Mouse (Mus musculus) ES-E14 (cell line): ENCODE measurements around the gene Daam1. TPM values are rescaled to one million over a fixed set of nuclear protein-coding genes. Genes with fewer than 3 reads are reported as not detected.

ENCODE experiments used
- DNase-seq: peaks from one replicate; pipeline ENCODE4 v3.0.0-alpha.2; 2013; ENCODE audit warnings: low read depth, low spot score
- H3K27ac ChIP-seq: 2 replicates; pipeline ENCODE4 v1.5.1; 2012; ENCODE audit warnings: low read depth, mild to moderate bottlenecking, low read length, moderate library complexity, mixed read lengths; ENCODE audit not compliant: poor library complexity, insufficient read depth, severe bottlenecking
- H3K36me3 ChIP-seq: 2 replicates; pipeline ENCODE4 v1.6.1; 2012; ENCODE audit warnings: mild to moderate bottlenecking, low read length, moderate library complexity, mixed read lengths; ENCODE audit not compliant: control insufficient read depth, poor library complexity, insufficient read depth, severe bottlenecking
- H3K4me1 ChIP-seq, 2 experiments: fragments of 150-350 bp in 1 of 2; sonication (generic) in 1 of 2; 2 replicates each; pipeline ENCODE4 v1.6.1; 2012; ENCODE audit warnings: low read length in 2 of 2, mild to moderate bottlenecking in 1 of 2, mixed read lengths in 1 of 2; ENCODE audit not compliant: control insufficient read depth in 2 of 2, insufficient read depth in 2 of 2, poor library complexity in 1 of 2
- H3K4me3 ChIP-seq, 2 experiments: fragments of 150-350 bp in 1 of 2; sonication (generic) in 1 of 2; 2 replicates each; pipeline ENCODE4 v1.5.1; 2012; ENCODE audit warnings: low read length in 2 of 2, low read depth in 1 of 2, mild to moderate bottlenecking in 1 of 2, mixed read lengths in 1 of 2; ENCODE audit not compliant: insufficient read depth in 1 of 2, poor library complexity in 1 of 2, severe bottlenecking in 1 of 2
- H3K9ac ChIP-seq: 2 replicates; pipeline ENCODE4 v1.6.1; 2012; ENCODE audit warnings: low read depth, mild to moderate bottlenecking, low read length, mixed read lengths; ENCODE audit not compliant: poor library complexity, insufficient read depth, severe bottlenecking
- H3K9me3 ChIP-seq: fragments of 150-350 bp; sonication (generic); 2 replicates; pipeline ENCODE4 v1.6.1; 2012; ENCODE audit warnings: low read depth, mild to moderate bottlenecking, low read length; ENCODE audit not compliant: control insufficient read depth, insufficient read depth
- CHD2 ChIP-seq: IDR thresholded peaks from 2 replicates; pipeline ENCODE4 v1.6.1; 2014; ENCODE audit warnings: mild to moderate bottlenecking, low read depth, low read length, inconsistent platforms
- HCFC1 ChIP-seq: IDR thresholded peaks from 2 replicates; pipeline ENCODE4 v1.6.1; 2012; ENCODE audit warnings: low read length, inconsistent platforms, borderline replicate concordance; ENCODE audit not compliant: insufficient read depth
- MAFK ChIP-seq: IDR thresholded peaks from 2 replicates; pipeline ENCODE4 v1.6.1; 2014; ENCODE audit warnings: mild to moderate bottlenecking, low read depth, low read length, inconsistent platforms; ENCODE audit not compliant: insufficient read depth
- ZC3H11A ChIP-seq: IDR thresholded peaks from 2 replicates; pipeline ENCODE4 v1.6.1; 2012; ENCODE audit warnings: low read depth, mild to moderate bottlenecking, inconsistent platforms, low read length, borderline replicate concordance
- ZNF384 ChIP-seq: IDR thresholded peaks from 2 replicates; pipeline ENCODE4 v1.6.1; 2012; ENCODE audit warnings: low read depth, low read length, inconsistent platforms
- in situ Hi-C, 2 experiments: fragments of 600-800 bp; cut with MboI; formaldehyde crosslinking; loops; one replicate each; pipeline ENCODE4 v1.15.1; 2025; ENCODE audit warnings: low sequenced_read_pairs in 2 of 2, inconsistent platforms in 1 of 2; ENCODE audit not compliant: unreplicated experiment in 2 of 2
- total RNA-seq: library from RNA; depleted of rRNA; stranded (reverse); fragments of 300-350 nt; gene quantifications from 2 replicates; pipeline ENCODE4 v1.2.3, GENCODE M21; 2012

Gene Daam1
- total RNA-seq, 1 experiment: 15.8 TPM

DNA sequence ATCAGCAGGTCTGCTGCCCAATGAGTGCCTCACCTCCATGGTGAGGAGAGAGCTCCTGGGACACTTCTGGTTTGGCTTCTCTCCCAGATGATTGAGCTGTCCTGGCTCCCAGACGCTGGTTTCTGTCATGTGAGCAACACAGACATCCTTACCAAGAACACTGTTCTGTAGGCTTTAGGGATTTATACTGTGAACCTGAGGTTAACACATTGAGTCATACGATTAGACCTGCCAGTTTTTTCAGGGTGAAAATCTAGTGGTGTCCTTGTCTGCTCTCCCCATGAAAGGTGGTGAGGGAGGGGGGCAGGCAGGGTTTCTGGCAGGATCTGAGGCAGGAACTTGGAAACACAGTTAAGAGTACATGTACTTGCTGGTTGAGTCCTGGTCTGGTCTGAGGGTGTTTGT is 54.3 kb downstream of the Daam1 start:
- Histone ChIP-seq H3K36me3 (no peaks in the 10 kb centered on the region), H3K4me3 (no peak overlapping the region), H3K4me1 (peaks cover 2 to 14% of the 10 kb centered on the region in 2 experiments; a peak in 2 of 4 replicates), H3K9me3 (no peaks in the 10 kb centered on the region), H3K9ac (no peak overlapping the region), H3K27ac (no peak overlapping the region)
- in situ Hi-C loops: no loop called here
- TF ChIP-seq CHD2: no peak
- no peak for TF ChIP-seq MAFK
- TF ChIP-seq ZNF384: no peak
- no peak for TF ChIP-seq ZC3H11A
- no peak for TF ChIP-seq HCFC1
- no peak for DNase-seq

GRCm38 (mm10) chr12:71885717-71886116 is 54.8 kb downstream of the Daam1 start:
- Histone ChIP-seq H3K4me3 (no peak overlapping the region), H3K9ac (no peak overlapping the region), H3K4me1 (peaks cover 2 to 14% of the 10 kb centered on the region in 2 experiments; a peak in 2 of 4 replicates), H3K27ac (no peak overlapping the region), H3K36me3 (no peaks in the 10 kb centered on the region), H3K9me3 (no peaks in the 10 kb centered on the region)
- in situ Hi-C loops: no loop called here
- TF ChIP-seq ZNF384 (no peak), CHD2 (no peak), ZC3H11A (no peak), HCFC1 (no peak), MAFK (no peak)
- DNase-seq: no peak

DNA sequence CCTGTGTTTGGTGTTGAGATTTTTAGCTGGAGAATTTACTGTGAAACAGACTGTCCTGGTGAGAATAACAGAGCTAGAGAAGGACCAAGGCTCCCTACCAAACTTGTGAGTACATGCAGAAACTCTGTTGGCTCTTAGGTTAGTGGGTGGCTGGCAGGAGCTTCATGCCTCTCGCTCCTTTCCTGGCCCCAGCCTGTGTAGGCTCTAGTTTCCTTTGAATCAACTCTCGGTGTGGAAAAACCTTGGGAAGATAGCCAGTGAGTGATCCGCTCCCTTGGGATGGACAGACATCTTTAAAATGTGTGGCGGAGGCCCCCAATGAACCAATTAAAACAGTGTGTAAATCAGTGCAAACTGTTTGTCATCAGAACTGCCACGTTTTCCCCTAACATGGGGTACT is 55.5 kb downstream of the Daam1 start:
- H3K4me3 ChIP-seq: no peak overlapping the region
- TF ChIP-seq ZC3H11A: no peak
- no peak for TF ChIP-seq ZNF384
- TF ChIP-seq CHD2: no peak
- TF ChIP-seq MAFK: no peak
- no peak for TF ChIP-seq HCFC1
- in situ Hi-C loops: no loop called here

DNA sequence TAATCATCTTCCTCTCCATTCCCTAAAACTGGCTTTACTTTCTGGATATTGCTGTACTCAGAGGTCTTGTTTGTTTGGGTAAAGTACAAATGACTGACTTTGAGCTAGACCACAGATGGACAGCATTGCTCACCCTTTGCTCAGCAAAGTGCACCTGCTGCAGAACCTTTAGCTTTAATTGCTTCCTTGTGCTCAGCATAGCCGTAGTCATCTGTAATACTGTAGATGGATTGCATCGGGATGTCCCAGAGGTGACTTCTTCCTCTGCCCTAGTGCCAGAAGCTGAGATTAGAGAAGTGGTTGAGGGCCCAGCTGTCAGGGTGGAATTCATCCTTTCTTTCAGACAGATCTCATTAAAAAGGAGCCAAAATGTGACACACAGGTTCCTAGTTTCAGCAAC is 56.1 kb downstream of the Daam1 start:
- no peak overlapping the region for H3K9ac ChIP-seq
- in situ Hi-C loops: no loop called here
- no peak overlapping the region for H3K27ac ChIP-seq
- TF ChIP-seq CHD2 (no peak), ZNF384 (no peak), ZC3H11A (no peak), HCFC1 (no peak), MAFK (no peak)
- H3K9me3 ChIP-seq: no peaks in the 10 kb centered on the region
- H3K4me3 ChIP-seq: no peak overlapping the region
- DNase-seq: no peak
- H3K4me1 ChIP-seq: peaks cover 2 to 14% of the 10 kb centered on the region in 2 experiments; a peak in 2 of 4 replicates
- H3K36me3 ChIP-seq: no peaks in the 10 kb centered on the region

More for the DNA sequence above, 55.5 kb downstream of the Daam1 start:
- DNase-seq: no peak
- H3K36me3 ChIP-seq: no peaks in the 10 kb centered on the region
- H3K4me1 ChIP-seq: peaks cover 2 to 14% of the 10 kb centered on the region in 2 experiments; a peak in 2 of 4 replicates
- H3K9ac ChIP-seq: no peak overlapping the region
- no peak overlapping the region for H3K27ac ChIP-seq
- no peaks in the 10 kb centered on the region for H3K9me3 ChIP-seq

DNA sequence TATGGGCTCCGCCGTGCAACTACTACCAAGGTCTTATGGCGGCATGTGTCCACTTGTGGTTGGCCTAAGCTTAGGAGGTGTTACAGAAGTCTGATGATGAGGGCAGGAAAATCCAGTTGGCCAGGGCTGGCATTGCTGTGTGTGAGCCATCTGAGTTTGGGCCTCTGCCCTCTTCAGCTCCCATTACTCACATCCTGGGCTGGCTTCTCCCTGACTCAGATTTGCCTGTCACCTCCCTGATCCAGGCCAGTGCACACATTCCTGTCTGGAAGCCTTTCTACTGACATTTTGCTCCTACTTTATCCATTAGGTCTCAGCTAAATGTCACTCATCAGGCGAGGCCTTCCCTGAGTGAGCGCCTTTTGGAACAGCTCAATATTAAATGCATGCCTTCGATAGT is 57.5 kb downstream of the Daam1 start:
- in situ Hi-C loops: no loop called here
- H3K9me3 ChIP-seq: no peaks in the 10 kb centered on the region
- DNase-seq: no peak
- no peak overlapping the region for H3K4me3 ChIP-seq
- TF ChIP-seq CHD2 (no peak), ZC3H11A (no peak), HCFC1 (no peak), ZNF384 (no peak), MAFK (no peak)
- H3K27ac ChIP-seq: no peak overlapping the region
- no peaks in the 10 kb centered on the region for H3K36me3 ChIP-seq
- H3K4me1 ChIP-seq: peaks cover 2 to 10% of the 10 kb centered on the region in 2 experiments; a peak in 2 of 4 replicates
- H3K9ac ChIP-seq: no peak overlapping the region
